Mouse (Mus musculus): ENCODE data around the gene Sclt1. TPM values are rescaled to one million over a fixed set of nuclear protein-coding genes. Genes with fewer than 3 reads are reported as not detected.

Gene Sclt1
- 10 to 100 TPM; 14.8 to 17.1 TPM for polyA plus RNA-seq (2017; shearing (Covaris generic))

GRCm38 (mm10) chr3:41742278-41742934 is at the start of gene Sclt1, which contains the start of gene D3Ertd751e:
Gene Sclt1 (minus strand): TSS chr3:41742514.
Gene D3Ertd751e (plus strand): TSS chr3:41742611.

Other genes with a start within 250 kb of the Sclt1 start
- gene Jade1, start 186.8 kb downstream of the Sclt1 start, polyA plus RNA-seq (2017; shearing (Covaris generic)): 10 to 100 TPM; 28.9 to 33.2 TPM
- 10 to 100 TPM; 13.5 to 16.2 TPM for gene D3Ertd751e, start 97 bp upstream of the Sclt1 start, polyA plus RNA-seq (2017; shearing (Covaris generic))